In the genomic region with DNA sequence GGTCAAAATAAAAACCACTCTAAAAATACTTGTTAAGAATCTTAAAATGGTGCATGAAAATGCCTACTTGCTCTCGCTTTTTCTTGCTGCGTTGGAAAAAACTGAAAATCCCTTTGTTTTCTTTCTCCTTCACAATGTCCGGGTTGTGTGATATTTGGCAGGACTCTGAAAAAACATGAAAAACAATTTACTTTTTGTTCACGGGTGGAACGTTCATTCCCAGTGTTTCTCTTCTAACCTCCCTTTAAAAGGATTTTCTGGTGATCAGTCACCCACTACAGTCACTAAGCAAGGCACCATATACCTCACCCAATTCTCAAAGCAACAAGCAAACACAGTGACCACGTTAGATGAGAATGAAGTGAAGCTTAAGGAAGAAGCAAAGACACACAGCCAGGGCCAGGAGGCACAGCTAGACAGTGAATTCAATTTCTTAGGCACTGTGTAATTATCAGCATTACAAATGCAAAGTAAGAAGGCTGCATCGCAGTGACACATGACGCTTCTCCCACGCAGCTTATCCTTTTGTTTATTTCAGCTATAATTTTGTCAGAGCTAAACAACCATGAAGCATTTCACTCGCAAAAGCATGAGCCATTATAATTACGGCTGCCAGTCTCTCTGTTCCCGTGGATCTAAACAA, we compare ENCODE assay signal across 10 mouse cellular contexts.
DNase-seq lines count a peak whose midpoint lies in the region; ATAC-seq lines count a peak whose summit lies in the region.
"Had no signal": no experiment of that assay in that cellular context is flagged by ENCODE, and none has a peak within 500 bp of the region (broad histone marks: within the 10 kb centered on the region; RNA-seq: fewer than 3 reads in every experiment).

No protein-coding gene starts in this region.

- H3K4me3 ChIP-seq in hindbrain, embryonic 12.5 days = no peak overlapping the region
- H3K4me3 ChIP-seq in midbrain, embryonic 13.5 days (replicated peaks) = no peak overlapping the region
- H3K4me3 ChIP-seq: heart, embryonic 10.5 days had no signal

- 0 out of 2 replicates have a peak, but pooled peaks cover 4% of the 10 kb centered on the region for H3K4me1 ChIP-seq in hindbrain, embryonic 12.5 days
- peaks cover 10% of the 10 kb centered on the region for H3K4me1 ChIP-seq in midbrain, embryonic 13.5 days (replicated peaks)

- H3K27me3 ChIP-seq in hindbrain, embryonic 12.5 days = no peaks in the 10 kb centered on the region
- no peaks in the 10 kb centered on the region for H3K27me3 ChIP-seq in midbrain, embryonic 13.5 days

- intact Hi-C loops in heart, postnatal 36 days (cut with DNase I) = loop anchor here (10.0 kb wide), 1 partner anchor 281 kb away; no protein-coding TSS in a partner anchor

- H3K36me3 ChIP-seq in hindbrain, embryonic 12.5 days = no peaks in the 10 kb centered on the region
- H3K36me3 ChIP-seq in midbrain, embryonic 13.5 days = no peaks in the 10 kb centered on the region

- 61% methylated on average over 12 of the region's 12 CpGs for WGBS in hindbrain, embryonic 12.5 days
- WGBS in midbrain, embryonic 13.5 days = 37% methylated on average over 12 of the region's 12 CpGs

- H3K4me2 ChIP-seq in hindbrain, embryonic 12.5 days (replicated peaks) = no peak overlapping the region
- H3K4me2 ChIP-seq in midbrain, embryonic 13.5 days (replicated peaks) = no peak overlapping the region

- DNase-seq in heart, adult 11 months = peak; percentile 30
- DNase-seq in heart, postnatal 36 days = no peak
- peak; percentile 72 for DNase-seq in brain, adult 2 months (ENCODE audit: low read depth, low spot score)
- no peak for DNase-seq in adrenal gland, postnatal 10 days
- DNase-seq in kidney, postnatal 10 days = no peak
- DNase-seq in Muller cell, postnatal 12 days (ENCODE audit: inconsistent ontology term) = no peak

- no peak overlapping the region for H3K9ac ChIP-seq in hindbrain, embryonic 12.5 days
- no peak overlapping the region for H3K9ac ChIP-seq in midbrain, embryonic 13.5 days (replicated peaks)
- H3K9ac ChIP-seq: liver, embryonic 14.5 days had no signal

- 0 out of 2 replicates have a peak, but pooled peaks cover 3% of the 10 kb centered on the region for H3K9me3 ChIP-seq in hindbrain, embryonic 12.5 days (replicated peaks)
- H3K9me3 ChIP-seq in midbrain, embryonic 13.5 days = peaks cover 5% of the 10 kb centered on the region; the same call in 1 of the 2 replicates

- no peak overlapping the region for H3K27ac ChIP-seq in hindbrain, embryonic 12.5 days
- 0 out of 2 replicates have a peak overlapping the region, but pooled peaks have one; percentile 9 for H3K27ac ChIP-seq in midbrain, embryonic 13.5 days
- H3K27ac ChIP-seq: heart, embryonic 10.5 days; liver, embryonic 14.5 days had no signal

- 0 out of 2 replicates have a peak, but pooled peaks have one; percentile 43 for ATAC-seq in hindbrain, embryonic 12.5 days (ENCODE audit: low FRiP score)
- peak; percentile 55 for ATAC-seq in midbrain, embryonic 13.5 days

Comparison
In these comparisons a context has a peak if more than half of its experiments do, and no peak if none do; other contexts are left out.
1. DNase-seq: peak in heart, adult 11 months (single experiment) and brain, adult 2 months (single experiment); none in heart, postnatal 36 days (0 of 2), adrenal gland, postnatal 10 days (single experiment), kidney, postnatal 10 days (single experiment) and Muller cell, postnatal 12 days (single experiment).